Mouse (Mus musculus): Measurements from ENCODE around the gene Cp. TPM values are rescaled to one million over a fixed set of nuclear protein-coding genes. Genes with fewer than 3 reads are reported as not detected.

Cp gene
- total RNA-seq, 2 experiments from 2014 or later, result 34.6 to 46.0 TPM

Other genes starting within 250 kb of the Cp start
- gene Hps3, start 78.3 kb downstream of the Cp start, total RNA-seq (2021), result 1 to 10 TPM; 6.4 to 9.4 TPM
- 10 to 100 TPM; 10.4 to 14.2 TPM for gene Hltf, start 100.8 kb downstream of the Cp start, total RNA-seq (2021)
- 100 to 1,000 TPM; 154 to 168 TPM for gene Gyg, start 198.3 kb downstream of the Cp start, total RNA-seq (2021)